Mouse (Mus musculus): ENCODE measurements at regions not wholly inside any gene's neighbourhood (a gene's known extent, or its start where the extent isn't known, plus 50 kb on each side); places are given as distances from the start of the nearest gene placed in this dataset.
A peak's percentile ranks its signal among the peaks of the same experiment; 100 is the strongest.

GRCm38 (mm10) chr3:149352546-149352945 is 362.2 kb upstream of the Adgrl2 start:
- no peak for DNase-seq (ENCODE audit: low spot score)
- Histone ChIP-seq H3K4me1 (replicated peaks) (peaks cover 24% of the 10 kb centered on the region), H3K27ac (no peak overlapping the region), H3K27me3 (ENCODE audit: insufficient read depth, poor library complexity, severe bottlenecking) (no peaks in the 10 kb centered on the region; the same call in 1 of the 2 replicates), H3K9me3 (no peaks in the 10 kb centered on the region), H3K36me3 (no peaks in the 10 kb centered on the region), H3K4me3 (no peak overlapping the region)
- 76% methylated on average over 6 of the region's 6 CpGs for WGBS

GRCm38 (mm10) chr3:149349731-149350130 is 359.4 kb upstream of the Adgrl2 start:
- Histone ChIP-seq H3K4me1 (replicated peaks) (peaks cover 19% of the 10 kb centered on the region; the same call in 1 of the 2 replicates), H3K27ac (no peak overlapping the region), H3K9me3 (no peaks in the 10 kb centered on the region), H3K36me3 (no peaks in the 10 kb centered on the region), H3K4me3 (no peak overlapping the region), H3K27me3 (ENCODE audit: insufficient read depth, poor library complexity, severe bottlenecking) (peaks cover 4% of the 10 kb centered on the region; the same call in 1 of the 2 replicates)
- DNase-seq (ENCODE audit: low spot score): no peak
- WGBS: 77% methylated on average over 6 of the region's 6 CpGs

- Histone ChIP-seq H3K27me3 (ENCODE audit: insufficient read depth, poor library complexity, severe bottlenecking) (peaks cover 7% of the 10 kb centered on the region; the same call in 1 of the 2 replicates), H3K9me3 (no peaks in the 10 kb centered on the region), H3K36me3 (no peaks in the 10 kb centered on the region), H3K4me3 (no peak overlapping the region), H3K4me1 (replicated peaks) (peaks cover 19% of the 10 kb centered on the region; the same call in 1 of the 2 replicates), H3K27ac (no peak overlapping the region)
- WGBS: 47% methylated on average over 9 of the region's 9 CpGs
- peak; percentile 50 for DNase-seq (ENCODE audit: low spot score)
Measured at GRCm38 (mm10) chr3:149349211-149349697, 358.9 kb upstream of the Adgrl2 start.

- Histone ChIP-seq H3K9me3 (no peaks in the 10 kb centered on the region), H3K4me1 (replicated peaks) (peaks cover 19% of the 10 kb centered on the region; the same call in 1 of the 2 replicates), H3K27me3 (ENCODE audit: insufficient read depth, poor library complexity, severe bottlenecking) (peaks cover 7% of the 10 kb centered on the region; the same call in 1 of the 2 replicates), H3K36me3 (no peaks in the 10 kb centered on the region), H3K27ac (no peak overlapping the region), H3K4me3 (no peak overlapping the region)
- no peak for DNase-seq (ENCODE audit: low spot score)
- WGBS: 73% methylated on average over 1 of the region's 1 CpGs
Measured at GRCm38 (mm10) chr3:149348459-149348971, 358.2 kb upstream of the Adgrl2 start.

GRCm38 (mm10) chr3:149347241-149347992 is 357.1 kb upstream of the Adgrl2 start:
- no peak overlapping the region for H3K4me3 ChIP-seq
- H3K9me3 ChIP-seq: no peaks in the 10 kb centered on the region
- no peak for DNase-seq (ENCODE audit: low spot score)
- no peaks in the 10 kb centered on the region for H3K36me3 ChIP-seq
- H3K27ac ChIP-seq: no peak overlapping the region
- H3K27me3 ChIP-seq (ENCODE audit: insufficient read depth, poor library complexity, severe bottlenecking): peaks cover 7% of the 10 kb centered on the region; the same call in 1 of the 2 replicates
- WGBS: 43% methylated on average over 6 of the region's 6 CpGs
- peaks cover 19% of the 10 kb centered on the region; the same call in 1 of the 2 replicates for H3K4me1 ChIP-seq (replicated peaks)

- no peak overlapping the region for H3K27ac ChIP-seq
- no peaks in the 10 kb centered on the region for H3K9me3 ChIP-seq
- peaks cover 7% of the 10 kb centered on the region; the same call in 1 of the 2 replicates for H3K27me3 ChIP-seq (ENCODE audit: insufficient read depth, poor library complexity, severe bottlenecking)
- H3K4me3 ChIP-seq: no peak overlapping the region
- 77% methylated on average over 6 of the region's 6 CpGs for WGBS
- DNase-seq (ENCODE audit: low spot score): no peak
- peaks cover 7% of the 10 kb centered on the region; the same call in 1 of the 2 replicates for H3K4me1 ChIP-seq (replicated peaks)
- no peaks in the 10 kb centered on the region for H3K36me3 ChIP-seq
Measured at GRCm38 (mm10) chr3:149342511-149342910, 352.2 kb upstream of the Adgrl2 start.

- peaks cover 12% of the 10 kb centered on the region for H3K4me1 ChIP-seq (replicated peaks)
- no peak overlapping the region for H3K4me3 ChIP-seq
- 92% methylated on average over 3 of the region's 3 CpGs for WGBS
- H3K27me3 ChIP-seq (ENCODE audit: insufficient read depth, poor library complexity, severe bottlenecking): peaks cover 16% of the 10 kb centered on the region
- DNase-seq (ENCODE audit: low spot score): no peak
- no peak overlapping the region for H3K27ac ChIP-seq
- H3K9me3 ChIP-seq: no peaks in the 10 kb centered on the region
- no peaks in the 10 kb centered on the region for H3K36me3 ChIP-seq
Measured at GRCm38 (mm10) chr3:149339374-149339753, 349.0 kb upstream of the Adgrl2 start.

GRCm38 (mm10) chr3:149338684-149339373 is 348.5 kb upstream of the Adgrl2 start:
- 77% methylated on average over 7 of the region's 7 CpGs for WGBS
- Histone ChIP-seq H3K36me3 (no peaks in the 10 kb centered on the region), H3K27ac (no peak overlapping the region), H3K9me3 (no peaks in the 10 kb centered on the region), H3K4me3 (no peak overlapping the region), H3K4me1 (replicated peaks) (peaks cover 14% of the 10 kb centered on the region), H3K27me3 (ENCODE audit: insufficient read depth, poor library complexity, severe bottlenecking) (peaks cover 20% of the 10 kb centered on the region)
- DNase-seq (ENCODE audit: low spot score): no peak

GRCm38 (mm10) chr3:149335259-149335658 is 344.9 kb upstream of the Adgrl2 start:
- Histone ChIP-seq H3K9me3 (no peaks in the 10 kb centered on the region), H3K4me1 (replicated peaks) (peaks cover 47% of the 10 kb centered on the region), H3K27me3 (ENCODE audit: insufficient read depth, poor library complexity, severe bottlenecking) (peaks cover 33% of the 10 kb centered on the region), H3K4me3 (no peak overlapping the region), H3K27ac (no peak overlapping the region), H3K36me3 (no peaks in the 10 kb centered on the region)
- no peak for DNase-seq (ENCODE audit: low spot score)
- 78% methylated on average over 6 of the region's 6 CpGs for WGBS

GRCm38 (mm10) chr3:149333607-149334006 is 343.3 kb upstream of the Adgrl2 start:
- H3K9me3 ChIP-seq: no peaks in the 10 kb centered on the region
- peaks cover 46% of the 10 kb centered on the region for H3K27me3 ChIP-seq (ENCODE audit: insufficient read depth, poor library complexity, severe bottlenecking)
- H3K4me1 ChIP-seq (replicated peaks): peaks cover 47% of the 10 kb centered on the region
- no peak overlapping the region for H3K4me3 ChIP-seq
- peak overlapping the region; percentile 67 for H3K27ac ChIP-seq
- no peak for DNase-seq (ENCODE audit: low spot score)
- WGBS: 84% methylated on average over 5 of the region's 5 CpGs
- no peaks in the 10 kb centered on the region for H3K36me3 ChIP-seq

- peaks cover 47% of the 10 kb centered on the region for H3K4me1 ChIP-seq (replicated peaks)
- no peak overlapping the region for H3K4me3 ChIP-seq
- peaks cover 46% of the 10 kb centered on the region for H3K27me3 ChIP-seq (ENCODE audit: insufficient read depth, poor library complexity, severe bottlenecking)
- 38% methylated on average over 10 of the region's 10 CpGs for WGBS
- DNase-seq (ENCODE audit: low spot score): no peak
- H3K9me3 ChIP-seq: no peaks in the 10 kb centered on the region
- H3K27ac ChIP-seq: peak overlapping the region; percentile 67
- no peaks in the 10 kb centered on the region for H3K36me3 ChIP-seq
Measured at GRCm38 (mm10) chr3:149333131-149333530, 342.8 kb upstream of the Adgrl2 start.

GRCm38 (mm10) chr3:149332105-149332504 is 341.8 kb upstream of the Adgrl2 start:
- no peak for DNase-seq (ENCODE audit: low spot score)
- Histone ChIP-seq H3K27me3 (ENCODE audit: insufficient read depth, poor library complexity, severe bottlenecking) (peaks cover 47% of the 10 kb centered on the region), H3K9me3 (no peaks in the 10 kb centered on the region), H3K27ac (0 out of 2 replicates have a peak overlapping the region, but pooled peaks have one; percentile 6), H3K4me1 (replicated peaks) (peaks cover 47% of the 10 kb centered on the region), H3K4me3 (0 out of 2 replicates have a peak overlapping the region, but pooled peaks have one; percentile 9), H3K36me3 (no peaks in the 10 kb centered on the region)
- 22% methylated on average over 4 of the region's 4 CpGs for WGBS
